8 mouse cellular contexts compared by ENCODE assay signal in genomic region chr5:52132092-52132491, GRCm38 (mm10). TPM values are rescaled to one million over a fixed set of nuclear protein-coding genes. Genes with fewer than 3 reads are reported as not detected.
DNase-seq lines count a peak whose midpoint lies in the region; ATAC-seq and TF ChIP-seq lines count a peak whose summit lies in the region.
"Had no signal": no experiment of that assay in that cellular context is flagged by ENCODE, and none has a peak within 500 bp of the region (broad histone marks: within the 10 kb centered on the region; RNA-seq: fewer than 3 reads in every experiment).

No protein-coding gene starts in this region.

- no peaks in the 10 kb centered on the region for H3K27me3 ChIP-seq in embryonic facial prominence, embryonic 10.5 days (replicated peaks; ENCODE audit: low read depth, poor library complexity, severe bottlenecking)
- H3K27me3 ChIP-seq in kidney, adult 2 months (replicated peaks; ENCODE audit: control insufficient read depth, insufficient read depth, low read length), result no peaks in the 10 kb centered on the region
- H3K27me3 ChIP-seq in stomach, postnatal 0 days (ENCODE audit: control insufficient read depth, insufficient read depth, low read length), result no peaks in the 10 kb centered on the region
- H3K27me3 ChIP-seq: heart, embryonic 13.5 days had no signal

- DNase-seq in right cerebral cortex, postnatal 14 days, result peak; percentile 41
- no peak for DNase-seq in right cerebral cortex, postnatal 25 days
- DNase-seq in adrenal gland, postnatal 36 days, result peak; percentile 61 to 82
- peak; percentile 78 for DNase-seq in embryonic facial prominence, embryonic 10.5 days (ENCODE audit: low spot score)
- peak; percentile 36 for DNase-seq in kidney, adult 2 months
- peak; percentile 54 for DNase-seq in stomach, postnatal 0 days (ENCODE audit: low spot score)

- H3K4me2 ChIP-seq in stomach, postnatal 0 days (replicated peaks; ENCODE audit: low read depth), result no peak overlapping the region
- H3K4me2 ChIP-seq: heart, embryonic 13.5 days had no signal

- no peaks in the 10 kb centered on the region for H3K9me3 ChIP-seq in embryonic facial prominence, embryonic 10.5 days
- H3K9me3 ChIP-seq in stomach, postnatal 0 days (ENCODE audit: control insufficient read depth, low read length), result no peaks in the 10 kb centered on the region
- H3K9me3 ChIP-seq: heart, embryonic 13.5 days had no signal

- no peak overlapping the region for H3K9ac ChIP-seq in stomach, postnatal 0 days (ENCODE audit: low read length)
- H3K9ac ChIP-seq: heart, embryonic 13.5 days had no signal

- H3K4me1 ChIP-seq in embryonic facial prominence, embryonic 10.5 days, result no peaks in the 10 kb centered on the region
- H3K4me1 ChIP-seq in kidney, adult 2 months (ENCODE audit: control insufficient read depth, insufficient read depth, low read length), result no peaks in the 10 kb centered on the region
- H3K4me1 ChIP-seq in stomach, postnatal 0 days (replicated peaks; ENCODE audit: control insufficient read depth, insufficient read depth), result no peaks in the 10 kb centered on the region
- H3K4me1 ChIP-seq: heart, embryonic 13.5 days had no signal

- WGBS in embryonic facial prominence, embryonic 10.5 days, result 18% methylated on average over 9 of the region's 9 CpGs
- 34% methylated on average over 9 of the region's 9 CpGs for WGBS in kidney, adult 2 months
- WGBS in stomach, postnatal 0 days, result 34% methylated on average over 9 of the region's 9 CpGs

- H3K4me3 ChIP-seq in embryonic facial prominence, embryonic 10.5 days, result no peak overlapping the region
- no peak overlapping the region for H3K4me3 ChIP-seq in kidney, adult 2 months (ENCODE audit: insufficient read depth, low read depth, low read length)
- H3K4me3 ChIP-seq in stomach, postnatal 0 days (ENCODE audit: low read depth, low read length), result no peak overlapping the region
- H3K4me3 ChIP-seq: heart, embryonic 13.5 days had no signal

- H3K27ac ChIP-seq in embryonic facial prominence, embryonic 10.5 days (replicated peaks), result no peak overlapping the region
- no peak overlapping the region for H3K27ac ChIP-seq in kidney, adult 2 months (ENCODE audit: insufficient read depth, low read depth, low read length)
- H3K27ac ChIP-seq in stomach, postnatal 0 days (replicated peaks), result no peak overlapping the region
- H3K27ac ChIP-seq: heart, embryonic 13.5 days had no signal

- no peak for TF ChIP-seq POLR2A in kidney, adult 2 months (IDR thresholded peaks at IDR 0.05; ENCODE audit: low read depth, low read length)

- peak; percentile 75 for ATAC-seq in megakaryocyte, adult 5-6 weeks (ENCODE audit: poor library complexity, severe bottlenecking)
- peak; percentile 52 for ATAC-seq in stomach, postnatal 0 days (ENCODE audit: low FRiP score, low TSS enrichment)

- peak; percentile 71 for TF ChIP-seq CTCF in kidney, adult 2 months (conservative IDR thresholded peaks at IDR 0.05; ENCODE audit: insufficient read depth, insufficient read length, low read depth, low read length)
- peak; percentile 79 for TF ChIP-seq CTCF in stomach, postnatal 0 days (IDR thresholded peaks at IDR 0.05; ENCODE audit: low read depth)

- H3K36me3 ChIP-seq in embryonic facial prominence, embryonic 10.5 days (replicated peaks), result peaks cover 15% of the 10 kb centered on the region; the same call in 1 of the 2 replicates
- no peaks in the 10 kb centered on the region for H3K36me3 ChIP-seq in kidney, adult 2 months (ENCODE audit: control insufficient read depth, insufficient read depth, low read length)
- H3K36me3 ChIP-seq in stomach, postnatal 0 days (ENCODE audit: control insufficient read depth, insufficient read depth, low read length), result no peaks in the 10 kb centered on the region

- no peak for TF ChIP-seq EP300 in stomach, postnatal 0 days (optimal IDR thresholded peaks at IDR 0.05)

RNA-seq across cellular contexts. Expression of gene Dhx15, which starts 58.2 kb away (rescaled TPM):
- total RNA-seq in adrenal gland, postnatal 36 days (2021), result 100 to 1,000 TPM; 108 to 134 TPM
- 214 and 221 TPM in 2 replicates for polyA plus RNA-seq in embryonic facial prominence, embryonic 10.5 days (2016; fragmentation: Nextera tagmentation; extraction: Ambion mirVana)
- 31.2 and 39.2 TPM in 2 replicates for polyA plus RNA-seq in kidney, adult 2 months (2012; rRNA removed)
- 191 and 207 TPM in 2 replicates for total RNA-seq in megakaryocyte, adult 5-6 weeks (2015)
- total RNA-seq in megakaryocyte, adult 5-6 weeks (2017), result 222 and 230 TPM in 2 replicates
- 54.9 TPM in 2 replicates for polyA plus RNA-seq in stomach, postnatal 0 days (2015; fragmentation: Nextera tagmentation; extraction: Ambion mirVana)
